Mouse (Mus musculus) Patski (cell line): ENCODE measurements around the gene Cited1. TPM values are rescaled to one million over a fixed set of nuclear protein-coding genes. Genes with fewer than 3 reads are reported as not detected.
A peak's percentile ranks its signal among the peaks of the same experiment; 100 is the strongest.

Experiments
- ATAC-seq: fragments of 100-300 bp; one replicate; pipeline ENCODE4 v1.8.0; 2021
- CTCF ChIA-PET: fragments of 350-600 bp; sonication (Branson Sonifier 250); formaldehyde crosslinking; loops from one replicate; lab custom pipeline; 2022; ENCODE audit warnings: inconsistent platforms; lab: Charles Lee
- POLR2A ChIA-PET: fragments of 350-600 bp; sonication (Branson Sonifier 250); formaldehyde crosslinking; loops from one replicate; lab custom pipeline; 2022; ENCODE audit warnings: antibody characterized with exemption, inconsistent platforms; lab: Charles Lee
- DNase-seq: peaks from one replicate; pipeline ENCODE4 v3.0.0-alpha.2; 2011; ENCODE audit warnings: low read depth, low spot score
- H3K27me3 ChIP-seq: fragments of 371-371 bp; one replicate; pipeline ENCODE4 v1.5.1; 2021
- CTCF ChIP-seq: fragments of 100-300 bp; IDR thresholded peaks from one replicate; pipeline ENCODE4 v1.5.1; 2021
- in situ Hi-C: fragments of 300-500 bp; cut with MboI; formaldehyde crosslinking; loops from 3 replicates; pipeline ENCODE4 v1.11.1; 2018; ENCODE audit warnings: low pct_unique_long_range_greater_than_20kb, mixed read lengths
- polyA plus RNA-seq: library from polyadenylated mRNA; unstranded; gene quantifications from one replicate; pipeline ENCODE4 v1.2.3, GENCODE M21; 2021

Cited1 gene
- 13.0 TPM for polyA plus RNA-seq

GRCm38 (mm10) chrX:102251937-102252860 is at the start of gene Cited1:
TSS of gene Cited1 (minus strand) at chrX:102252181.
- peak; percentile 96 for ATAC-seq
- DNase-seq: peak; percentile 33
- H3K27me3 ChIP-seq: peaks cover 5% of the 10 kb centered on the region
- CTCF ChIA-PET: interaction anchor here (1.4 kb wide), 1 partner anchor 9 kb away, joined by 5 read pairs; no protein-coding TSS in a partner anchor
- POLR2A ChIA-PET: interaction anchor here (1.0 kb wide), 1 partner anchor 98 kb away, joined by 3 read pairs; no protein-coding TSS in a partner anchor
- TF ChIP-seq CTCF: no peak
- in situ Hi-C loops: no loop called here

- H3K27me3 ChIP-seq: peaks cover 20% of the 10 kb centered on the region
Observed at GRCm38 (mm10) chrX:102284889-102285288, 32.9 kb upstream of the Cited1 start.

GRCm38 (mm10) chrX:102262620-102263345 is 10.8 kb upstream of the Cited1 start:
- in situ Hi-C loops: no loop called here
- no peak for TF ChIP-seq CTCF
- DNase-seq (no peak), ATAC-seq (no peak)
- ChIA-PET CTCF (interaction anchor here (1.2 kb wide), 1 partner anchor 10 kb away, joined by 3 read pairs; no protein-coding TSS in a partner anchor), POLR2A (no interaction called here)
- H3K27me3 ChIP-seq: peaks cover 11% of the 10 kb centered on the region

More at GRCm38 (mm10) chrX:102284889-102285288, 32.9 kb upstream of the Cited1 start:
- no peak for TF ChIP-seq CTCF
- peak; percentile 54 for ATAC-seq
- in situ Hi-C loops: no loop called here
- no peak for DNase-seq
- POLR2A ChIA-PET: no interaction called here
- CTCF ChIA-PET: no interaction called here

- POLR2A ChIA-PET: no interaction called here
- ATAC-seq: no peak
- CTCF ChIA-PET: no interaction called here
- H3K27me3 ChIP-seq: peaks cover 11% of the 10 kb centered on the region
- TF ChIP-seq CTCF: no peak
- in situ Hi-C loops: no loop called here
- DNase-seq: no peak
Observed at GRCm38 (mm10) chrX:102259772-102260171, 7.8 kb upstream of the Cited1 start.

GRCm38 (mm10) chrX:102253892-102254291 is 1.9 kb upstream of the Cited1 start:
- no peak for DNase-seq
- in situ Hi-C loops: no loop called here

GRCm38 (mm10) chrX:102251221-102251936 is 602 bp downstream of the Cited1 start:
- DNase-seq (no peak), ATAC-seq (peak; percentile 63)
- CTCF ChIA-PET: interaction anchor here (0.7 to 1.4 kb wide), 2 partner anchors 10 to 226 kb away, joined by 4 to 5 read pairs; no protein-coding TSS in a partner anchor
- H3K27me3 ChIP-seq: no peaks in the 10 kb centered on the region
- in situ Hi-C loops: no loop called here
- POLR2A ChIA-PET: interaction anchor here (0.7 to 1.0 kb wide), 2 partner anchors 88 to 98 kb away, joined by 3 to 6 read pairs; no protein-coding TSS in a partner anchor
- no peak for TF ChIP-seq CTCF

More at GRCm38 (mm10) chrX:102253892-102254291, 1.9 kb upstream of the Cited1 start:
- ChIA-PET POLR2A (interaction anchor here (0.5 kb wide), 1 partner anchor 223 kb away, joined by 5 read pairs; no protein-coding TSS in a partner anchor), CTCF (interaction anchor here (1.1 kb wide), 1 partner anchor 109 kb away, joined by 3 read pairs; no protein-coding TSS in a partner anchor)
- ATAC-seq: no peak
- TF ChIP-seq CTCF: no peak
- peaks cover 6% of the 10 kb centered on the region for H3K27me3 ChIP-seq

GRCm38 (mm10) chrX:102250891-102251170 is 1.1 kb downstream of the Cited1 start:
- H3K27me3 ChIP-seq: no peaks in the 10 kb centered on the region
- no peak for TF ChIP-seq CTCF
- DNase-seq (no peak), ATAC-seq (no peak)
- CTCF ChIA-PET: interaction anchor here (0.7 kb wide), 1 partner anchor 227 kb away, joined by 4 read pairs; no protein-coding TSS in a partner anchor
- POLR2A ChIA-PET: interaction anchor here (0.7 kb wide), 1 partner anchor 89 kb away, joined by 6 read pairs; no protein-coding TSS in a partner anchor
- in situ Hi-C loops: no loop called here

GRCm38 (mm10) chrX:102250150-102250890 is 1.7 kb downstream of the Cited1 start:
- in situ Hi-C loops: no loop called here
- ChIA-PET CTCF (no interaction called here), POLR2A (no interaction called here)
- no peak for TF ChIP-seq CTCF
- DNase-seq (no peak), ATAC-seq (no peak)
- no peaks in the 10 kb centered on the region for H3K27me3 ChIP-seq

- H3K27me3 ChIP-seq: no peaks in the 10 kb centered on the region
- no peak for TF ChIP-seq CTCF
- ATAC-seq (no peak), DNase-seq (no peak)
- in situ Hi-C loops: no loop called here
- ChIA-PET CTCF (interaction anchor here (0.8 to 1.4 kb wide), 2 partner anchors 60 to 229 kb away, joined by 3 read pairs; no protein-coding TSS in a partner anchor), POLR2A (no interaction called here)
Observed at GRCm38 (mm10) chrX:102244334-102244733, 7.6 kb downstream of the Cited1 start.
